Comparison of ENCODE assay signal across 9 mouse cellular contexts in genomic region chr9:61055928-61056730, GRCm38 (mm10).
DNase-seq lines count a peak whose midpoint lies in the region; ATAC-seq and TF ChIP-seq lines count a peak whose summit lies in the region.
"Had no signal": no experiment of that assay in that cellular context is flagged by ENCODE, and none has a peak within 500 bp of the region (broad histone marks: within the 10 kb centered on the region; RNA-seq: fewer than 3 reads in every experiment).

No protein-coding gene starts in this region.

- TF ChIP-seq CTCF in left cerebral cortex, adult 2 months (IDR thresholded peaks at IDR 0.05) = no peak
- TF ChIP-seq CTCF in CH12.LX (conservative IDR thresholded peaks at IDR 0.05 in 1 of 2, IDR thresholded peaks at IDR 0.05 in 1 of 2; ENCODE audit: low read depth in 2 of 2, low read length in 2 of 2) = no peak

- peaks cover 24% of the 10 kb centered on the region for H3K9me3 ChIP-seq in CH12.LX (replicated peaks; ENCODE audit: low read length)
- no peaks in the 10 kb centered on the region for H3K9me3 ChIP-seq in embryonic facial prominence, embryonic 12.5 days

- intact Hi-C loops in left cerebral cortex, adult 2 months (cut with DNase I) = loop anchor here (5.0 kb wide), 1 partner anchor 101 kb away; no protein-coding TSS in a partner anchor

- dilution Hi-C loops in CH12.LX (cut with MboI; ENCODE audit: extremely low pct_ligation_motif_present, extremely low pct_unique_long_range_greater_than_20kb, low sequenced_read_pairs) = no loop called here

- no peak for TF ChIP-seq POLR2A in CH12.LX (IDR thresholded peaks at IDR 0.05; ENCODE audit: low read depth, low read length)

- no peak overlapping the region for H3K4me3 ChIP-seq in left cerebral cortex, adult 2 months
- peak overlapping the region in 1 of 3 experiments; percentile 41 for H3K4me3 ChIP-seq in CH12.LX (replicated peaks in 1 of 3; ENCODE audit: low read depth in 2 of 3, low read length in 2 of 3, poor library complexity in 1 of 3)
- H3K4me3 ChIP-seq in embryonic facial prominence, embryonic 12.5 days = no peak overlapping the region
- H3K4me3 ChIP-seq: erythroblast, embryonic 14.5 days; midbrain, embryonic 12.5 days had no signal

- no peak for TF ChIP-seq RAD21 in CH12.LX (IDR thresholded peaks at IDR 0.05; ENCODE audit: low read depth, low read length)

- 85% methylated on average over 15 of the region's 15 CpGs for WGBS in embryonic facial prominence, embryonic 12.5 days

- no peaks in the 10 kb centered on the region for H3K36me3 ChIP-seq in CH12.LX (replicated peaks in 1 of 2; ENCODE audit: control insufficient read depth in 1 of 2, insufficient read depth in 1 of 2, low read length in 1 of 2)
- no peaks in the 10 kb centered on the region for H3K36me3 ChIP-seq in embryonic facial prominence, embryonic 12.5 days
- H3K36me3 ChIP-seq: midbrain, embryonic 12.5 days had no signal

- peaks cover 7% of the 10 kb centered on the region for H3K27me3 ChIP-seq in CH12.LX (replicated peaks)
- 0 out of 2 replicates have a peak, but pooled peaks cover 4% of the 10 kb centered on the region for H3K27me3 ChIP-seq in embryonic facial prominence, embryonic 12.5 days

- H3K27ac ChIP-seq in left cerebral cortex, adult 2 months = no peak overlapping the region; the same call in 1 of the 2 replicates
- H3K27ac ChIP-seq in CH12.LX (ENCODE audit: insufficient read depth, low read depth) = no peak overlapping the region
- peak overlapping the region; percentile 52; the same call in 1 of the 2 replicates for H3K27ac ChIP-seq in embryonic facial prominence, embryonic 12.5 days
- H3K27ac ChIP-seq: midbrain, embryonic 12.5 days had no signal

- H3K4me1 ChIP-seq in CH12.LX (ENCODE audit: control insufficient read depth in 1 of 2, insufficient read depth in 2 of 2) = peaks cover 29 to 57% of the 10 kb centered on the region in 2 experiments
- H3K4me1 ChIP-seq in embryonic facial prominence, embryonic 12.5 days = peaks cover 35% of the 10 kb centered on the region

- H3K9ac ChIP-seq in CH12.LX (ENCODE audit: insufficient read depth, low read depth) = no peak overlapping the region
- no peak overlapping the region for H3K9ac ChIP-seq in embryonic facial prominence, embryonic 12.5 days
- H3K9ac ChIP-seq: midbrain, embryonic 12.5 days had no signal

- in situ Hi-C loops in CH12.LX (cut with MboI; ENCODE audit: low pct_ligation_motif_present, low pct_unique_long_range_greater_than_20kb, low sequenced_read_pairs) = loop anchor here (25.0 kb wide), 1 partner anchor 231 kb away; no protein-coding TSS in a partner anchor

- no peak for TF ChIP-seq EP300 in CH12.LX (IDR thresholded peaks at IDR 0.05; ENCODE audit: low read length)

- DNase-seq in left cerebral cortex, adult 11 months (ENCODE audit: low spot score) = peak; percentile 19
- no peak for DNase-seq in left cerebral cortex, adult 2 months (ENCODE audit: extremely low spot score in 1 of 2, low spot score in 2 of 2)
- DNase-seq in CH12.LX (ENCODE audit: extremely low read depth) = peak; percentile 68
- DNase-seq in yolk sac, embryonic 10.5 days (ENCODE audit: low spot score) = no peak
- no peak for DNase-seq in adrenal gland, adult (ENCODE audit: inconsistent age in 2 of 2, low spot score in 1 of 2)

- no peak for ATAC-seq in embryonic facial prominence, embryonic 12.5 days (ENCODE audit: insufficient number of reproducible peaks, insufficient read depth, low FRiP score, low TSS enrichment)
- ATAC-seq in megakaryocyte-erythroid progenitor cell, adult 5-6 weeks (replicated peaks; ENCODE audit: low FRiP score, low TSS enrichment, poor library complexity, severe bottlenecking) = peak; percentile 15; the same call in 1 of the 2 replicates

- H3K79me2 ChIP-seq in CH12.LX (replicated peaks; ENCODE audit: control insufficient read depth, extremely low read depth, insufficient read depth, poor library complexity, severe bottlenecking) = no peaks in the 10 kb centered on the region

- peak overlapping the region; percentile 9; the same call in 1 of the 2 replicates for H3K4me2 ChIP-seq in CH12.LX (ENCODE audit: insufficient read depth, low read depth, poor library complexity, severe bottlenecking)
- H3K4me2 ChIP-seq in embryonic facial prominence, embryonic 12.5 days (replicated peaks) = no peak overlapping the region
- H3K4me2 ChIP-seq: midbrain, embryonic 12.5 days had no signal

TF ChIP-seq in CH12.LX, 34 proteins besides CTCF, POLR2A, EP300 and RAD21:
- TF ChIP-seq SMC3 (IDR thresholded peaks at IDR 0.05; ENCODE audit: low read depth, low read length) = no peak
- TF ChIP-seq ZC3H11A (IDR thresholded peaks at IDR 0.05; ENCODE audit: low read depth, low read length) = no peak
- TF ChIP-seq IRF4 (IDR thresholded peaks at IDR 0.05; ENCODE audit: low read depth, low read length) = no peak
- TF ChIP-seq GABPA (IDR thresholded peaks at IDR 0.05; ENCODE audit: insufficient replicate concordance, low read depth, low read length) = no peak
- no peak for TF ChIP-seq BHLHE40 (IDR thresholded peaks at IDR 0.05; ENCODE audit: low read depth, low read length)
- TF ChIP-seq JUN (IDR thresholded peaks at IDR 0.05; ENCODE audit: insufficient read depth, low read depth, low read length) = no peak
- TF ChIP-seq NELFE (IDR thresholded peaks at IDR 0.05; ENCODE audit: low read depth, low read length) = no peak
- no peak for TF ChIP-seq TCF12 (IDR thresholded peaks at IDR 0.05; ENCODE audit: low read depth, low read length)
- no peak for TF ChIP-seq ETS1 (conservative IDR thresholded peaks at IDR 0.05; ENCODE audit: low read depth, low read length)
- TF ChIP-seq MYC (IDR thresholded peaks at IDR 0.05; ENCODE audit: low read depth, low read length) = no peak
- TF ChIP-seq MXI1 (IDR thresholded peaks at IDR 0.05; ENCODE audit: low read depth, low read length) = no peak

Comparison
In these comparisons a context has a peak if more than half of its experiments do, and no peak if none do; other contexts are left out.
1. DNase-seq: peak in left cerebral cortex, adult 11 months (single experiment) and CH12.LX (single experiment); none in left cerebral cortex, adult 2 months (0 of 2), yolk sac, embryonic 10.5 days (single experiment) and adrenal gland, adult (0 of 2).